Mouse (Mus musculus) forebrain, embryonic 15.5 days (tissue): Measurements from ENCODE around the gene Pax8. TPM values are rescaled to one million over a fixed set of nuclear protein-coding genes. Genes with fewer than 3 reads are reported as not detected.

Experiments used
- ATAC-seq: fragments of 200-750 bp; cut with Nextera tagmentation; replicated peaks from 2 replicates; pipeline ENCODE4 v1.8.0; 2017; ENCODE audit warnings: mild to moderate bottlenecking, moderate TSS enrichment, moderate library complexity
- H3K27ac ChIP-seq: fragments of 300-500 bp; sonication (generic); replicated peaks from 2 replicates; pipeline ENCODE4 v1.5.1; 2015; ENCODE audit warnings: mild to moderate bottlenecking, inconsistent platforms
- H3K27me3 ChIP-seq: fragments of 300-500 bp; sonication (generic); 2 replicates; pipeline ENCODE4 v1.6.1; 2015; ENCODE audit warnings: inconsistent platforms
- H3K36me3 ChIP-seq: fragments of 300-500 bp; sonication (generic); 2 replicates; pipeline ENCODE4 v1.6.1; 2015; ENCODE audit warnings: mild to moderate bottlenecking, inconsistent platforms
- H3K4me1 ChIP-seq: fragments of 300-500 bp; sonication (generic); 2 replicates; pipeline ENCODE4 v1.6.1; 2015; ENCODE audit warnings: inconsistent platforms
- H3K4me2 ChIP-seq: fragments of 300-500 bp; sonication (generic); replicated peaks from 2 replicates; pipeline ENCODE4 v1.6.1; 2015; ENCODE audit warnings: mild to moderate bottlenecking, inconsistent platforms
- H3K4me3 ChIP-seq: fragments of 300-500 bp; sonication (generic); 2 replicates; pipeline ENCODE4 v1.5.1; 2015; ENCODE audit warnings: mild to moderate bottlenecking, inconsistent platforms
- H3K9ac ChIP-seq: fragments of 300-500 bp; sonication (generic); replicated peaks from 2 replicates; pipeline ENCODE4 v1.6.1; 2015; ENCODE audit warnings: mild to moderate bottlenecking, inconsistent platforms
- H3K9me3 ChIP-seq: fragments of 300-500 bp; sonication (generic); 2 replicates; pipeline ENCODE4 v1.6.1; 2016; ENCODE audit warnings: inconsistent platforms
- WGBS: fragments of 180-500 bp; shearing (Covaris S2); methylation state at CpG from one replicate; pipeline ENCODE4 v1.1.7; 2015; ENCODE audit warnings: mixed read lengths; 5-methylcytosine and 5-hydroxymethylcytosine counted together
- polyA plus RNA-seq: library from polyadenylated mRNA; unstranded; fragments of >200 nt; fragmentation: Nextera tagmentation; extraction: Ambion mirVana; gene quantifications from 2 replicates; pipeline ENCODE4 v1.2.1, GENCODE M21; 2015

Pax8 gene
- 0.26 and 0.33 TPM in 2 replicates for polyA plus RNA-seq

- no peak within 1 kb of the TSS for H3K27ac ChIP-seq
- H3K27me3 ChIP-seq, result peaks cover 60% of the 10 kb centered on the region
- WGBS, result 19% methylated on average over 9 of the region's 9 CpGs
- H3K4me2 ChIP-seq, result no peak within 1 kb of the TSS
- no peak for ATAC-seq
- no peak within 1 kb of the TSS for H3K9ac ChIP-seq
- H3K4me3 ChIP-seq, result no peak within 1 kb of the TSS
- H3K9me3 ChIP-seq, result no peaks in the 10 kb centered on the region
- H3K36me3 ChIP-seq, result no peaks in the 10 kb centered on the region
- H3K4me1 ChIP-seq, result peaks cover 14% of the 10 kb centered on the region
Observed at GRCm38 (mm10) chr2:24475420-24475819, at the start of gene Pax8. Pax8 (minus strand) TSS chr2:24475599.

- under 1% methylated on average over 33 of the region's 33 CpGs for WGBS
- H3K27ac ChIP-seq, result peak overlapping the region; percentile 71
Observed at GRCm38 (mm10) chr2:24521430-24522226, 46.2 kb upstream of the Pax8 start.

GRCm38 (mm10) chr2:24520576-24521272, 45.3 kb upstream of the Pax8 start:
- WGBS, result 33% methylated on average over 9 of the region's 9 CpGs
- peak overlapping the region; percentile 56 for H3K9ac ChIP-seq
- no peaks in the 10 kb centered on the region for H3K27me3 ChIP-seq
- ATAC-seq, result peak; percentile 62
- no peaks in the 10 kb centered on the region for H3K36me3 ChIP-seq
- H3K27ac ChIP-seq, result peak overlapping the region; percentile 71
- H3K4me2 ChIP-seq, result peak overlapping the region; percentile 73
- peaks cover 8% of the 10 kb centered on the region for H3K4me1 ChIP-seq
- peak overlapping the region; percentile 48 for H3K4me3 ChIP-seq
- H3K9me3 ChIP-seq, result no peaks in the 10 kb centered on the region

More at GRCm38 (mm10) chr2:24521430-24522226, 46.2 kb upstream of the Pax8 start:
- peak overlapping the region; percentile 56 for H3K9ac ChIP-seq
- peak overlapping the region; percentile 48 for H3K4me3 ChIP-seq
- peak; percentile 94 for ATAC-seq
- no peaks in the 10 kb centered on the region for H3K36me3 ChIP-seq
- no peaks in the 10 kb centered on the region for H3K9me3 ChIP-seq
- H3K27me3 ChIP-seq, result no peaks in the 10 kb centered on the region
- peaks cover 8% of the 10 kb centered on the region for H3K4me1 ChIP-seq
- peak overlapping the region; percentile 73 for H3K4me2 ChIP-seq

GRCm38 (mm10) chr2:24516946-24517345, 41.5 kb upstream of the Pax8 start:
- H3K9ac ChIP-seq, result no peak overlapping the region
- H3K4me3 ChIP-seq, result no peak overlapping the region
- no peaks in the 10 kb centered on the region for H3K36me3 ChIP-seq
- no peaks in the 10 kb centered on the region for H3K9me3 ChIP-seq
- H3K27ac ChIP-seq, result no peak overlapping the region
- peaks cover 8% of the 10 kb centered on the region for H3K4me1 ChIP-seq
- ATAC-seq, result no peak
- H3K27me3 ChIP-seq, result no peaks in the 10 kb centered on the region
- WGBS, result 80% methylated on average over 3 of the region's 3 CpGs
- H3K4me2 ChIP-seq, result no peak overlapping the region

GRCm38 (mm10) chr2:24507359-24507758, 32.0 kb upstream of the Pax8 start:
- ATAC-seq, result no peak
- no peak overlapping the region for H3K9ac ChIP-seq
- WGBS, result 76% methylated on average over 3 of the region's 3 CpGs
- H3K9me3 ChIP-seq, result no peaks in the 10 kb centered on the region
- no peak overlapping the region for H3K4me2 ChIP-seq
- no peaks in the 10 kb centered on the region for H3K27me3 ChIP-seq
- peaks cover 8% of the 10 kb centered on the region for H3K4me1 ChIP-seq
- H3K4me3 ChIP-seq, result no peak overlapping the region
- no peak overlapping the region for H3K27ac ChIP-seq
- H3K36me3 ChIP-seq, result no peaks in the 10 kb centered on the region

- Histone ChIP-seq H3K36me3 (no peaks in the 10 kb centered on the region), H3K4me2 (no peak overlapping the region), H3K27ac (no peak overlapping the region), H3K4me3 (no peak overlapping the region), H3K4me1 (peaks cover 8% of the 10 kb centered on the region), H3K27me3 (no peaks in the 10 kb centered on the region), H3K9me3 (no peaks in the 10 kb centered on the region), H3K9ac (no peak overlapping the region)
- peak; percentile 57 for ATAC-seq
- 17% methylated on average over 5 of the region's 5 CpGs for WGBS
Observed at GRCm38 (mm10) chr2:24502963-24503471, 27.6 kb upstream of the Pax8 start.

GRCm38 (mm10) chr2:24500921-24501320, 25.5 kb upstream of the Pax8 start:
- H3K9me3 ChIP-seq, result no peaks in the 10 kb centered on the region
- H3K27me3 ChIP-seq, result no peaks in the 10 kb centered on the region
- H3K36me3 ChIP-seq, result no peaks in the 10 kb centered on the region
- peaks cover 8% of the 10 kb centered on the region for H3K4me1 ChIP-seq
- H3K4me3 ChIP-seq, result no peak overlapping the region
- H3K9ac ChIP-seq, result no peak overlapping the region
- H3K4me2 ChIP-seq, result no peak overlapping the region
- 87% methylated on average over 2 of the region's 2 CpGs for WGBS
- ATAC-seq, result no peak
- H3K27ac ChIP-seq, result no peak overlapping the region

GRCm38 (mm10) chr2:24490564-24490963, 15.2 kb upstream of the Pax8 start:
- Histone ChIP-seq H3K27me3 (no peaks in the 10 kb centered on the region), H3K9me3 (no peaks in the 10 kb centered on the region), H3K9ac (no peak overlapping the region), H3K4me2 (no peak overlapping the region), H3K4me3 (no peak overlapping the region), H3K27ac (no peak overlapping the region), H3K4me1 (no peaks in the 10 kb centered on the region), H3K36me3 (no peaks in the 10 kb centered on the region)
- 50% methylated on average over 6 of the region's 6 CpGs for WGBS
- ATAC-seq, result no peak

- H3K27me3 ChIP-seq, result no peaks in the 10 kb centered on the region
- no peak overlapping the region for H3K9ac ChIP-seq
- no peak for ATAC-seq
- no peaks in the 10 kb centered on the region for H3K36me3 ChIP-seq
- H3K4me1 ChIP-seq, result no peaks in the 10 kb centered on the region
- H3K9me3 ChIP-seq, result no peaks in the 10 kb centered on the region
- H3K27ac ChIP-seq, result no peak overlapping the region
- no peak overlapping the region for H3K4me2 ChIP-seq
- 66% methylated on average over 3 of the region's 3 CpGs for WGBS
- no peak overlapping the region for H3K4me3 ChIP-seq
Observed at GRCm38 (mm10) chr2:24488660-24489059, 13.3 kb upstream of the Pax8 start.

GRCm38 (mm10) chr2:24487056-24487825, 11.8 kb upstream of the Pax8 start:
- Histone ChIP-seq H3K27ac (no peak overlapping the region), H3K36me3 (no peaks in the 10 kb centered on the region), H3K27me3 (no peaks in the 10 kb centered on the region), H3K4me1 (no peaks in the 10 kb centered on the region), H3K4me3 (no peak overlapping the region), H3K4me2 (no peak overlapping the region), H3K9ac (no peak overlapping the region), H3K9me3 (no peaks in the 10 kb centered on the region)
- 66% methylated on average over 4 of the region's 4 CpGs for WGBS
- no peak for ATAC-seq

GRCm38 (mm10) chr2:24485398-24485797, 10.0 kb upstream of the Pax8 start:
- Histone ChIP-seq H3K4me3 (no peak overlapping the region), H3K27ac (no peak overlapping the region), H3K9ac (no peak overlapping the region), H3K36me3 (no peaks in the 10 kb centered on the region), H3K4me2 (no peak overlapping the region), H3K27me3 (no peaks in the 10 kb centered on the region), H3K9me3 (no peaks in the 10 kb centered on the region), H3K4me1 (no peaks in the 10 kb centered on the region)
- WGBS, result 93% methylated on average over 4 of the region's 4 CpGs
- ATAC-seq, result no peak

GRCm38 (mm10) chr2:24479906-24480305, 4.5 kb upstream of the Pax8 start:
- Histone ChIP-seq H3K4me1 (peaks cover 5% of the 10 kb centered on the region; the same call in 1 of the 2 replicates), H3K4me2 (no peak overlapping the region), H3K27me3 (peaks cover 23% of the 10 kb centered on the region), H3K36me3 (no peaks in the 10 kb centered on the region), H3K27ac (no peak overlapping the region), H3K4me3 (no peak overlapping the region), H3K9me3 (no peaks in the 10 kb centered on the region), H3K9ac (no peak overlapping the region)
- WGBS, result 61% methylated on average over 2 of the region's 2 CpGs
- ATAC-seq, result no peak
